Comparison of ENCODE assay signal across 23 mouse cellular contexts in the genomic region with DNA sequence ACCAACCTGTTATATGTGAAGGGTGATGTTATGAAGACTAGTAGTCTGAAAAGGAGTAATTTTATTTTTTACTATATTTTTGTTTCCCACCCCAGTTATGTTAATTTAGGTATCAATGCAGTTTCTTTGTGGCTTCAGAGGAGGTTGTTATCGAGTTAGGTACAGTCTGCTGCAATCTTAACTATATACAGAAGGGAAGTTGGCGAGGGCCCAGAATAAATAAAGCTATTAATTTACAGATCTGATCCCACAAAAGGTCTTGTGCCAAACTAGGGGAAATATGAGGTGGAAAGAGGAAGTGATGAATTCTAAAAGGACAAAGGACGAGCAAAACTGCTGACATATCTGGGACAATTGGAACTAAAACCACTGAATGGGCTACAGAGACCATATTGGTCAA.
"Had no signal": no experiment of that assay in that cellular context is flagged by ENCODE, and none has a peak within 500 bp of the region (broad histone marks: within the 10 kb centered on the region; RNA-seq: fewer than 3 reads in every experiment).

No protein-coding gene starts in this region.

- H3K9ac ChIP-seq: heart, embryonic 12.5 days; hindbrain, embryonic 13.5 days; hindbrain, embryonic 15.5 days; limb, embryonic 13.5 days; limb, embryonic 15.5 days; liver, embryonic 12.5 days; liver, embryonic 14.5 days had no signal

- ATAC-seq: hindbrain, postnatal 0 days; intestine, embryonic 16.5 days; liver, embryonic 12.5 days had no signal

- H3K4me2 ChIP-seq: heart, embryonic 12.5 days; hindbrain, embryonic 13.5 days; hindbrain, embryonic 15.5 days; limb, embryonic 13.5 days; limb, embryonic 15.5 days; liver, embryonic 12.5 days had no signal

- H3K4me1 ChIP-seq: heart, embryonic 10.5 days; heart, embryonic 12.5 days; hindbrain, embryonic 10.5 days; hindbrain, embryonic 13.5 days; hindbrain, embryonic 15.5 days; limb, embryonic 13.5 days; limb, embryonic 15.5 days; liver, embryonic 12.5 days had no signal

- H3K27ac ChIP-seq: heart, embryonic 10.5 days; hindbrain, embryonic 10.5 days; hindbrain, embryonic 13.5 days; hindbrain, embryonic 15.5 days; hindbrain, postnatal 0 days; limb, embryonic 13.5 days; limb, embryonic 15.5 days; liver, embryonic 12.5 days; liver, embryonic 14.5 days had no signal

- H3K9me3 ChIP-seq: heart, embryonic 10.5 days; heart, embryonic 12.5 days; hindbrain, embryonic 10.5 days; hindbrain, embryonic 13.5 days; hindbrain, embryonic 15.5 days; limb, embryonic 13.5 days; limb, embryonic 15.5 days; liver, embryonic 12.5 days had no signal

- H3K4me3 ChIP-seq: heart, embryonic 10.5 days; heart, embryonic 12.5 days; hindbrain, embryonic 10.5 days; hindbrain, embryonic 13.5 days; hindbrain, embryonic 15.5 days; limb, embryonic 13.5 days; limb, embryonic 15.5 days; liver, embryonic 12.5 days had no signal

- H3K27me3 ChIP-seq: heart, embryonic 12.5 days; hindbrain, embryonic 13.5 days; hindbrain, embryonic 15.5 days; limb, embryonic 13.5 days; limb, embryonic 15.5 days; liver, embryonic 12.5 days had no signal

- DNase-seq: gastrocnemius, postnatal 14 days; gastrocnemius, postnatal 36 days; heart, adult 18-20 months; heart, postnatal 10 days; heart, postnatal 4 days; kidney, adult 11 months; kidney, adult 8-10 months; kidney, postnatal 14 days; kidney, postnatal 36 days; layer of hippocampus, adult 9-11 months; layer of hippocampus, postnatal 36 days; left cerebral cortex, postnatal 4 days had no signal
